Mouse (Mus musculus): ENCODE measurements at regions not wholly inside any gene's neighbourhood (a gene's known extent, or its start where the extent isn't known, plus 50 kb on each side); places are given as distances from the start of the nearest gene placed in this dataset.

DNA sequence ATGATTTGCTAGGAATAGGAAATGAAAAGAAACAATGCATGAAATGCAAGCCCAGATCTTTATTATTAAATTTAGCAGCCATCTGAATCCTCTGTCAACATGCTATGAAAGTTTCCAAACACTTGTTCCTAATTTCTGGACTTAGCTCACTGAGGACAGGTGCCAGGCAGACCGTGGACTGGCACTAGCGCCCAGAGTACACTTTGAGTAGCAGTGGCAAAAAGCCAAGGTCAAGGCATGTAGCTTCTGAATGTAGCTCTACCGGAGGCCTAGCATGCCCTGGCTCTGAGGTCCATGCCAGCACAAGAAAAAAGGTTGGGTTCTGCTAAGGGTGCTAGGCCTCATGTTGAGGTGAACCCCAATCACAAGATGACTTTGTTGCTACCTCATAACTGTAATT is 408.9 kb downstream of the H2al1j start:
- no peak for ATAC-seq (ENCODE audit: low FRiP score, low read depth)
- 96% methylated on average over 3 of the region's 3 CpGs for WGBS
- H3K36me3 ChIP-seq, result no peaks in the 10 kb centered on the region
- no peak overlapping the region for H3K9ac ChIP-seq
- no peak overlapping the region for H3K27ac ChIP-seq
- H3K4me1 ChIP-seq, result peaks cover 8% of the 10 kb centered on the region; the same call in 1 of the 2 replicates
- H3K4me3 ChIP-seq, result no peak overlapping the region
- H3K9me3 ChIP-seq, result no peaks in the 10 kb centered on the region
- H3K27me3 ChIP-seq (replicated peaks), result no peaks in the 10 kb centered on the region
- no peak overlapping the region for H3K4me2 ChIP-seq (replicated peaks)

DNA sequence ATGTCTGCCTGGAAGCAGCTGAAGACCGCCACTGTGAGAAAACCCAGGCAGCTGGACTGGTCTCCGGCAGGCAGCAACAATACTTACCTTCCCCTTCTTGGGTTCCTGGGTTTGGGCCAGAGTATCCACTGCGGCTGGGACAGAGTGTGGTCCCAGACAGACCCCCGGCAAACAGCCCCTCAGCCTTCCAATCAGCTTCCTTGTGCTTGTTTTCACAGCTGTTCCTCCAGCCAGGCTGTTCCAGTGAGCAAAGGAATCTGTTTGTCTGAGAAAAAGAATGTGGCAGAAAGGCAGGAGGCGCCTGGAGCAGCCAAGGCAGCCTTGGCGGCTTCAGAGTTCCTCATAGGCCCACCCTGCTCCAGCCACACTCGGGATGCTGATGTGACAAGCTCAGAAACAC is 411.9 kb downstream of the H2al1j start:
- no peaks in the 10 kb centered on the region for H3K36me3 ChIP-seq
- 58% methylated on average over 7 of the region's 7 CpGs for WGBS
- no peaks in the 10 kb centered on the region for H3K27me3 ChIP-seq (replicated peaks)

DNA sequence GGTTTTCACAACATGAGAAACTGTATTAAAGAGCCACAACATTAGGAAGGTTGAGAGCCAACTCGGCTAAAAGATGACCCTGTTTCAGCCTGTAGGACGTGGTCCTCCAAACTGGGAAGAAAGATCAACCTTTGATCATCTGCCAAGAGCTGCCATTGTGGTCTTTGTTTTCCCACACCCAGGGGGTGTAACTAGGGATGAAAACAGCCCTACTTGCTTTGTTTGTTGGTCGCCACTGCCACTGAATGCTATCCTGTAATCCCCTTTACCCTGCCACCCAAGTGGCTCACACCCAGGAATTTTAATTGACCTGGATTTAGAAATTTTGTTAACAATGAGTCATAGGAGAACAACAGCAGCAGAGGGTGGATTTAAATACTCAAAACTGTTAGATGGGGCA is 414.2 kb downstream of the Bcor start:
- ATAC-seq (ENCODE audit: low FRiP score, low read depth), result no peak
- no peaks in the 10 kb centered on the region for H3K4me1 ChIP-seq
- H3K4me2 ChIP-seq (replicated peaks), result no peak overlapping the region
- no peak overlapping the region for H3K9ac ChIP-seq
- H3K4me3 ChIP-seq, result no peak overlapping the region
- no peaks in the 10 kb centered on the region for H3K9me3 ChIP-seq
- no peak overlapping the region for H3K27ac ChIP-seq
- no peaks in the 10 kb centered on the region for H3K27me3 ChIP-seq (replicated peaks)
- WGBS, result 22% methylated on average over 3 of the region's 3 CpGs
- H3K36me3 ChIP-seq, result no peaks in the 10 kb centered on the region

More for the DNA sequence above, 411.9 kb downstream of the H2al1j start:
- Histone ChIP-seq H3K9ac (no peak overlapping the region), H3K4me1 (peaks cover 6% of the 10 kb centered on the region; the same call in 1 of the 2 replicates), H3K4me2 (replicated peaks) (no peak overlapping the region), H3K4me3 (no peak overlapping the region), H3K27ac (no peak overlapping the region), H3K9me3 (no peaks in the 10 kb centered on the region)
- ATAC-seq (ENCODE audit: low FRiP score, low read depth), result no peak

DNA sequence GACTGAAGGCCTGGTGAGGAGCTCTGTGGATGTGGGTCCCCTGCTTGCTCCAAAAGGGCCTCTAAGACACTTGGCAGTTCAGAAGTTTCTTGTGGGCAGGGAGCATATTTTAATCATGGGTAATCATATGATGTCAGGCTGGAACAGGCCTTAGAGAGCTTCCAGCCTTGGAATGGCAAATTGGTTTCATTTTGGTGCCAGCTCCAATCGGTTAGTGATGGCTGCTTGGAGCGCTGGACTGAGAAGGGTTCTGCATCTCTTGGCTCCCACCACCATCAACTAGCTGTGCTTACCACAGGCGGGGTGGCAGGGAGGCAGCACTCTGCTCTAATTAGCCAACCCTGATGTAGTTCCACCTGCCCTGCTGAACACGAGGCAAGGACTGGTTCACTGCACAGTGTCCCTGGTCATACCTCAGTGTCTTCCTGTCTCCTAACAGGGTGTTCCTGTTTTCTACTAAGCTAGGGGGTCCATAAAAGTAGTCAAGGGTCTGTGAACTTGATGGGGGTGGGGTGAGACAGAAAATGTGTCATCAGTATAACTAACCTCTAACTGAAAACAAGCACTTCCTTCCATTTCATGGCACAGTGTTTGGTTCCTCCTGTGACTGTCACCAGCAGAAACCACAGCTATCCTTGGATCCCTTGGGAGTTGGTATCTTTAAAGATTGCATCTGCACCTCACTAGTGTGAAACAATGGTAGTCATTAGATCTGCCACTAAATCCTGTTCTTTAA is 412.6 kb downstream of the Bcor start:
- WGBS, result 85% methylated on average over 4 of the region's 4 CpGs
- Histone ChIP-seq H3K4me1 (no peaks in the 10 kb centered on the region), H3K27ac (no peak overlapping the region), H3K9me3 (no peaks in the 10 kb centered on the region), H3K9ac (no peak overlapping the region), H3K27me3 (replicated peaks) (no peaks in the 10 kb centered on the region), H3K36me3 (no peaks in the 10 kb centered on the region), H3K4me2 (replicated peaks) (no peak overlapping the region), H3K4me3 (no peak overlapping the region)
- no peak for ATAC-seq (ENCODE audit: low FRiP score, low read depth)

DNA sequence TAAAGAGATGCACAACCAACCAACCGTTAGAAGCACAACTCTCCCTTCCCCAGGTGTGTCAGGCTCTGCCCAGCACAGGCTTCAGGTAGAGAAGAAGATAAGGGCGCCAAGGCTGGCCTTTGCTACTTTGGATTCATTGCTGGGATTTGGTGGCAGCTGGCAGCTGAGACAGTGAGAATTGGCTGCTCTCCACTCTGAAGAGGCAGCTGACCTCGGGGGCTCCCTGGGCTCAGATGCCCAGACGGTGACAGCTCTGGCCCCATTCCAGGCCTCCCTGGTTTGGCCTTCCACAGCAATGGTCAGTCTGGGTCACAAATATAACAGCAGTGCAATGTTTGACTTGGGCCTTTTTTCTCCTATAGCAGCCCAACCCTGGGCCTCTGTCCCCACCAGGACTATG is 411.9 kb downstream of the Bcor start:
- H3K9me3 ChIP-seq, result no peaks in the 10 kb centered on the region
- H3K27me3 ChIP-seq (replicated peaks), result no peaks in the 10 kb centered on the region
- H3K27ac ChIP-seq, result no peak overlapping the region
- no peak overlapping the region for H3K9ac ChIP-seq
- no peak for ATAC-seq (ENCODE audit: low FRiP score, low read depth)
- H3K4me1 ChIP-seq, result no peaks in the 10 kb centered on the region
- H3K4me2 ChIP-seq (replicated peaks), result no peak overlapping the region
- 81% methylated on average over 4 of the region's 4 CpGs for WGBS
- H3K36me3 ChIP-seq, result no peaks in the 10 kb centered on the region
- no peak overlapping the region for H3K4me3 ChIP-seq

DNA sequence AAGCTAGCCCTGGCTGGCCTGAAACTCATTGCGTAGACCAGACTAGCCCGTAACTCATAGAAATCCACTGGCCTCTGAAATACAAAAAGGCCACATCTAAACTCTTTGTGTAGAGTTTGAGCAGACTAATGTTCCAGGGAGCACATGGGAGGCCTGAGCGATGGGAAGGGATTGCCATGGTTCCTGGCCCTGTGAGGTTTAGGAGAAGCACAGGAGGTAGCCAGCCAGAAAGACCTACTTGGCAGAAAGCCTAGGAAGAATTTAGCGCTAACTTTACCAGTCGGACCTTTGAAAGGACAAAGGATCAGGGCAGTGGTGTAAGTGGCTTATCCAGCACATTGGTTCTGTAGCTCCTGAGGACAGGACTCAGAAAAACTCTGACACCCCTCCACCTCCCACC is 407.6 kb downstream of the Bcor start:
- 82% methylated on average over 5 of the region's 5 CpGs for WGBS

DNA sequence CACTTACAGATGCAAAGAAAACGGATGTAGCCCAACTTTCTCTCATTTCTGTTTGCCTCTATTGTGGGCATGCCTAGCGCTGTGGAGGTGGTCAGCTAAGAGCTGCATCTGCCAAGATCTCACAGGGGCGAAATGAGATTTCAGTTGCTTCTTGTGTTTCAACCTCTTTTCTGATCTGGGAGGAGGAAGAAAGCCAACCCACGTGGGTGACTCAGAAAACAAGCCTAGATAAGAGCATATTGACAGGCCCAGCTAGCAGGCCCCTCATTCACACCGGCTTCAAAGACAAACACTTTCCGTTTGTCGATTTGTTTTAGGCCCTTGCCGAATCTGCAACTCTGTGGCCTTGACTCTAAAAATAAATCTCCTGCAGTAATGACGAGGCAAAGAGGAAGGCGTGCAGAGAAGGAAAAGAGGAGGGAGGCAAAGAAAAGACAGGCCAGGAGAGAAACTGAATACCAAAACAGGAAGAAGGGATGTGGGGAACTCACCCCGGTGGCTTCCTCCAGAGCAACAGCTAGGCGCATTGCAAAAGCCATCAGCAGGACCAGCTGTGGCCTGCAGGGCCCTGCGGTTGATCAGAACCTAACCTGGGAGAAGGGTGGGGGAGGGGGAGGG is 407.1 kb downstream of the Bcor start:
- H3K4me1 ChIP-seq, result no peaks in the 10 kb centered on the region
- no peaks in the 10 kb centered on the region for H3K36me3 ChIP-seq
- no peak overlapping the region for H3K4me3 ChIP-seq
- H3K27ac ChIP-seq, result no peak overlapping the region
- H3K9me3 ChIP-seq, result no peaks in the 10 kb centered on the region
- 35% methylated on average over 13 of the region's 13 CpGs for WGBS
- ATAC-seq (ENCODE audit: low FRiP score, low read depth), result no peak
- no peak overlapping the region for H3K4me2 ChIP-seq (replicated peaks)
- no peak overlapping the region for H3K9ac ChIP-seq
- no peaks in the 10 kb centered on the region for H3K27me3 ChIP-seq (replicated peaks)

More for the DNA sequence above, 407.6 kb downstream of the Bcor start:
- Histone ChIP-seq H3K27ac (no peak overlapping the region), H3K4me2 (replicated peaks) (no peak overlapping the region), H3K9me3 (no peaks in the 10 kb centered on the region), H3K9ac (no peak overlapping the region), H3K27me3 (replicated peaks) (no peaks in the 10 kb centered on the region), H3K4me3 (no peak overlapping the region), H3K4me1 (no peaks in the 10 kb centered on the region), H3K36me3 (no peaks in the 10 kb centered on the region)
- no peak for ATAC-seq (ENCODE audit: low FRiP score, low read depth)

DNA sequence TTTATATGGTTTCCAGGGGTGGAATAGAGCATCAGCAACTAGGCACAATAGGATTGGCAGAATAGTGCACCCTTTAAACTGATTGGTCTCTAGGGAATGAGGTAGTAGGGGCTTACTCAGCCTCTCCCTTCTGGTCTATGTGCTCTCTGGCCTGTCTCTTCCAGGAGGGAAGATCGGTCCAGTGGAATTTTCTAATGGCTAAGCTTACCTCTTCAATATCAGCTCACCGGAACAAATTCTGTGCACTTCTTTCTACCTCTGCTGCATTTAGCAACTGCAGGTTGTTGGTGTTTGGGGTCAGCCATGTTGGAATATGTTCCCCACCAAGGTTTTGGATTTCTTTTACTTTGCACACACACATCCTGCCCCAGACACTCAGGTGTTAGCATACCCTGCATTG is 405.1 kb downstream of the Bcor start:
- H3K36me3 ChIP-seq, result no peaks in the 10 kb centered on the region
- H3K4me2 ChIP-seq (replicated peaks), result no peak overlapping the region
- no peaks in the 10 kb centered on the region for H3K9me3 ChIP-seq
- ATAC-seq (ENCODE audit: low FRiP score, low read depth), result no peak
- no peaks in the 10 kb centered on the region for H3K27me3 ChIP-seq (replicated peaks)
- no peaks in the 10 kb centered on the region for H3K4me1 ChIP-seq
- no peak overlapping the region for H3K4me3 ChIP-seq
- no peak overlapping the region for H3K27ac ChIP-seq
- H3K9ac ChIP-seq, result no peak overlapping the region
- WGBS, result 98% methylated on average over 2 of the region's 2 CpGs

DNA sequence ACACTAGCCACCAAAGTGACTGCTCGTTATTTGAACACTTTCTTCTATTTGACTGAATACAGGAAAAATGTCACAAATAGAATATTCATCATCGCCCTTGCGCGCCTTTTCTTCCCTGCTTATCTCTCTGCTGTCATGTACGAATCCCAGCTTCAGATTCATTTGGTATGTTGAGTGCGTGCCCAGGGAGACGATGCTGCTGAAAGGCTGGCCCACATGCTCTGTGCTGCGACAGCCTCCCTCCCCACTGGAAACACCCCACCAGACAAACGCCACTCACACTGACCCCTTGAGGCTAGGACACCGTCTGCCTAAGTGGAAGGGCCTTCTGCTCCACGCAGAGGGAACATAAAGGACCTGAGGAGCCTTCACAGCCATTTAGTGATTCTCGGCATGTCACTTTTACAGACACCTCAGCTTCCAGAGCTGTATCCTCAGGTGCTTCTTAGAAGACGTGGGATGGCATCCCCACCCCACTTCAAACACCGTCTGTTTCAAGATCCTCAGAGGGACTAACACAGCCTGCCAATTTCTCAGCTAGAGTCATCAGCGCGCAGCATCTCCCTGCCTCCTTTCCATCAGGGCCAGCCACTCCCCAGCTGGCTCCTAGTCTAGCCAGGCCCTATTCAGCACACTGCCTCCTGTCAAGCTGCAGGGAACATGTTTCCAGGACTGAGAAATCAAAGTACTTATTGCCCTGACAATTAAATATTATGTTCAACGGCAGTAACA is 396.6 kb downstream of the Bcor start:
- no peaks in the 10 kb centered on the region for H3K36me3 ChIP-seq
- H3K4me1 ChIP-seq, result no peaks in the 10 kb centered on the region
- no peak overlapping the region for H3K27ac ChIP-seq
- no peak overlapping the region for H3K9ac ChIP-seq
- no peak overlapping the region for H3K4me2 ChIP-seq (replicated peaks)
- no peak for ATAC-seq (ENCODE audit: low FRiP score, low read depth)
- H3K9me3 ChIP-seq, result no peaks in the 10 kb centered on the region
- H3K27me3 ChIP-seq (replicated peaks), result no peaks in the 10 kb centered on the region
- WGBS, result 83% methylated on average over 17 of the region's 17 CpGs
- H3K4me3 ChIP-seq, result no peak overlapping the region

DNA sequence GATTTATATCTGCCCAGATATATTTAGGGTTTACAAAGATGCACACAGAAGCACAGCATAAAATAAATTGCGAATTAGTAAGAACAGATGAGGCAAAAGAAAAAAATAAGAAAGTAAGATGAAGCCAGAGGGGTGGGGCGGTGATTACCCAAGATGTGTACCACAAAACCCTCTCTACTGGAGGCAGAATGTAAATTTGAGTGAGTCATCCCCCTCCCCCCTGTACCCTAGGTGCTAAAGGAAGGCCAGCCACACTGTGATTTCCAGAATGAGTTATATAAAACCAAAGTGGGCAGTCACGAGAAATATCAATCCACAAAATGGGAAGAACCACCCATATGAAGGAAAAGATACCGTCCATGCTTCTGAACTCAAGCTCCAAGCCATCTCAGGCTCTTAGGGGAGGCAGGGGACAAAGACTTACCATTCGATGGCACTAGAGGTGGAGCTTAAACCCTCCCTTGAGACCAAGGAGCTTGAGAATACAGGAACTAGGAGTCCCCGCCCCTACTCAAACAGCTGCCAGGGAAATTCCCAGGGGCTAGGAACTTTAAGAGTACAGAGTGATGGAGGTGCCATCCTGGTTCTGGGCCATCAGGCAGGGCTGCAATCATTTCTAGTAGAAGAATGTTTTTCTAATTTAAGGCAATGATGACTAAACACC is 383.8 kb downstream of the Bcor start:
- H3K4me3 ChIP-seq, result no peak overlapping the region
- no peaks in the 10 kb centered on the region for H3K4me1 ChIP-seq
- no peaks in the 10 kb centered on the region for H3K27me3 ChIP-seq (replicated peaks)
- H3K36me3 ChIP-seq, result no peaks in the 10 kb centered on the region
- no peaks in the 10 kb centered on the region for H3K9me3 ChIP-seq
- H3K27ac ChIP-seq, result no peak overlapping the region
- no peak overlapping the region for H3K9ac ChIP-seq
- no peak for ATAC-seq (ENCODE audit: low FRiP score, low read depth)
- no peak overlapping the region for H3K4me2 ChIP-seq (replicated peaks)
- WGBS, result 68% methylated on average over 6 of the region's 6 CpGs

DNA sequence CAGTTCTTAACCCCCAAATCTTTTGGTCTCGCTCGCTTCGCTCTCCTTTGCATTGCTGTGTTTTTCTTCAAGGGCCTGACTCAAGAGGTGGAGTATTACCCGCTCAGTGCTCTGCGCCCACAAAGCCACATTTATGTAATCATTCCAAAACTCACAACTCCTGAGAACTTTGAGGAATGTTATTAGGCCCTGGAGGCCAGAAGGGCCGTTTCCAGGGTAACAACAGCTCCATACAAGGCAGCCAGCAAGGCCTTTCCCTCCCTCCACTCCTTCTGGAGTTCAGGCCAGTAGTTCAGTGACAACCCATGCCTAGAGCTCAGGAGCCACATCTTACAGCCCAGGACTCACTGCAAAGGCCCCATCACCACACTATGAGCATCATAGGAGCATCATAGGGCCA is 365.1 kb downstream of the Bcor start:
- Histone ChIP-seq H3K27me3 (replicated peaks) (peaks cover 8% of the 10 kb centered on the region), H3K4me1 (no peaks in the 10 kb centered on the region), H3K4me3 (no peak overlapping the region), H3K36me3 (no peaks in the 10 kb centered on the region), H3K27ac (no peak overlapping the region), H3K4me2 (replicated peaks) (no peak overlapping the region), H3K9me3 (no peaks in the 10 kb centered on the region), H3K9ac (no peak overlapping the region)
- no peak for ATAC-seq (ENCODE audit: low FRiP score, low read depth)
- 66% methylated on average over 6 of the region's 6 CpGs for WGBS

DNA sequence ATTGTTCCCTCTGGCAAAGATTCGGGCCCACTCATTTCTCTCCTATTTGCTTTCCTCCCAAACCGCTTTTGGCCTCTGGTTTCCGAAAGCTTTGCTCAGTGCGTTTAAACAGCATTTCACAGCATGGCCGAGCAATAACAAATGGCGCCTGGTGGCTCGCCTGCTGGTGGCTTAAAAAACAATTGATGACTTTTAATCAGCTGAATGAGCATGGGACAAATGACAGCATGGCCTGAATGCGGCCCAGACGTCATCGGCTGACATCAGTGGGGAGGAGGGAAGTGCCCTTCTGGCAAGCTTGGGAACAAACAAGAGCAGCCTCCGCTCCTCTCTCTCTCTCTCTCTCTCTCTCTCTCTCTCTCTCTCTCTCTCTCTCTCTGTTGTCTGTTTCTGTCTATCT is 362.3 kb downstream of the Bcor start:
- Histone ChIP-seq H3K4me2 (replicated peaks) (no peak overlapping the region; the same call in 1 of the 2 replicates), H3K9me3 (no peaks in the 10 kb centered on the region), H3K4me1 (0 out of 2 replicates have a peak, but pooled peaks cover 4% of the 10 kb centered on the region), H3K27me3 (replicated peaks) (peaks cover 8% of the 10 kb centered on the region), H3K27ac (no peak overlapping the region), H3K36me3 (no peaks in the 10 kb centered on the region), H3K9ac (no peak overlapping the region), H3K4me3 (no peak overlapping the region)
- WGBS, result 14% methylated on average over 10 of the region's 11 CpGs
- ATAC-seq (ENCODE audit: low FRiP score, low read depth), result peak; percentile 64

All from neural tube, embryonic 12.5 days (tissue).